Mouse (Mus musculus): ENCODE results near the gene Uxs1. TPM values are rescaled to one million over a fixed set of nuclear protein-coding genes. Genes with fewer than 3 reads are reported as not detected.
A peak's percentile ranks its signal among the peaks of the same experiment; 100 is the strongest.

Gene Uxs1
- polyA plus RNA-seq, 2 experiments: 10.1 to 10.9 TPM

- H3K27ac ChIP-seq: no peak overlapping the region
- no peak overlapping the region for H3K9ac ChIP-seq (replicated peaks)
- H3K27me3 ChIP-seq (ENCODE audit: control insufficient read depth, insufficient read depth, low read length): no peaks in the 10 kb centered on the region
- H3K4me3 ChIP-seq (ENCODE audit: insufficient read depth in 1 of 2, low read depth in 2 of 2, low read length in 2 of 2): no peak overlapping the region
- DNase-seq (ENCODE audit: low read depth in 3 of 3, low spot score in 3 of 3) (no peak), ATAC-seq (ENCODE audit: insufficient read depth) (no peak)
- TF ChIP-seq CTCF (IDR thresholded peaks at IDR 0.05; ENCODE audit: low read depth) (peak; percentile 47; the same call in 1 of the 2 replicates), EP300 (IDR thresholded peaks at IDR 0.05; ENCODE audit: low read depth) (no peak)
- no peaks in the 10 kb centered on the region for H3K9me3 ChIP-seq (ENCODE audit: control insufficient read depth, low read length)
- H3K4me2 ChIP-seq (ENCODE audit: low read depth): no peak overlapping the region
- no peaks in the 10 kb centered on the region for H3K4me1 ChIP-seq (replicated peaks; ENCODE audit: control insufficient read depth in 2 of 2, insufficient read depth in 2 of 2, low read length in 1 of 2)
- peaks cover 2% of the 10 kb centered on the region; the same call in 1 of the 2 replicates for H3K36me3 ChIP-seq (replicated peaks; ENCODE audit: control insufficient read depth, insufficient read depth, low read depth)
Observed at GRCm38 (mm10) chr1:43760085-43760484, 67.5 kb downstream of the Uxs1 start.

GRCm38 (mm10) chr1:43754448-43755312 is 72.9 kb downstream of the Uxs1 start:
- no peak for ATAC-seq (ENCODE audit: insufficient read depth)
- no peak for TF ChIP-seq EP300 (IDR thresholded peaks at IDR 0.05; ENCODE audit: low read depth)
- TF ChIP-seq CTCF (IDR thresholded peaks at IDR 0.05; ENCODE audit: low read depth): no peak
- WGBS (ENCODE audit: insufficient replicate concordance): 82% methylated on average over 8 of the region's 8 CpGs

GRCm38 (mm10) chr1:43738519-43738894 is 89.1 kb downstream of the Uxs1 start:
- DNase-seq (ENCODE audit: low read depth in 3 of 3, low spot score in 3 of 3) (no peak), ATAC-seq (ENCODE audit: insufficient read depth) (no peak)
- H3K27ac ChIP-seq: no peak overlapping the region
- H3K4me1 ChIP-seq (replicated peaks; ENCODE audit: control insufficient read depth in 2 of 2, insufficient read depth in 2 of 2, low read length in 1 of 2): no peaks in the 10 kb centered on the region
- no peak overlapping the region for H3K4me2 ChIP-seq (ENCODE audit: low read depth)
- WGBS (ENCODE audit: insufficient replicate concordance): 78% methylated on average over 10 of the region's 10 CpGs
- H3K27me3 ChIP-seq (ENCODE audit: control insufficient read depth, insufficient read depth, low read length): no peaks in the 10 kb centered on the region
- no peaks in the 10 kb centered on the region for H3K36me3 ChIP-seq (replicated peaks; ENCODE audit: control insufficient read depth, insufficient read depth, low read depth)
- H3K9me3 ChIP-seq (ENCODE audit: control insufficient read depth, low read length): no peaks in the 10 kb centered on the region
- TF ChIP-seq EP300 (IDR thresholded peaks at IDR 0.05; ENCODE audit: low read depth): no peak
- no peak for TF ChIP-seq CTCF (IDR thresholded peaks at IDR 0.05; ENCODE audit: low read depth)
- no peak overlapping the region for H3K9ac ChIP-seq (replicated peaks)
- H3K4me3 ChIP-seq (ENCODE audit: insufficient read depth in 1 of 2, low read depth in 2 of 2, low read length in 2 of 2): no peak overlapping the region

More at GRCm38 (mm10) chr1:43754448-43755312, 72.9 kb downstream of the Uxs1 start:
- Histone ChIP-seq H3K27me3 (ENCODE audit: control insufficient read depth, insufficient read depth, low read length) (no peaks in the 10 kb centered on the region), H3K4me3 (ENCODE audit: insufficient read depth in 1 of 2, low read depth in 2 of 2, low read length in 2 of 2) (no peak overlapping the region), H3K4me2 (ENCODE audit: low read depth) (no peak overlapping the region), H3K36me3 (replicated peaks; ENCODE audit: control insufficient read depth, insufficient read depth, low read depth) (peaks cover under 1% of the 10 kb centered on the region; the same call in 1 of the 2 replicates), H3K27ac (no peak overlapping the region), H3K9me3 (ENCODE audit: control insufficient read depth, low read length) (no peaks in the 10 kb centered on the region), H3K9ac (replicated peaks) (no peak overlapping the region), H3K4me1 (replicated peaks; ENCODE audit: control insufficient read depth in 2 of 2, insufficient read depth in 2 of 2, low read length in 1 of 2) (no peaks in the 10 kb centered on the region)
- no peak for DNase-seq (ENCODE audit: low read depth in 3 of 3, low spot score in 3 of 3)

- Histone ChIP-seq H3K36me3 (replicated peaks; ENCODE audit: control insufficient read depth, insufficient read depth, low read depth) (no peaks in the 10 kb centered on the region), H3K4me3 (ENCODE audit: insufficient read depth in 1 of 2, low read depth in 2 of 2, low read length in 2 of 2) (no peak overlapping the region), H3K27me3 (ENCODE audit: control insufficient read depth, insufficient read depth, low read length) (no peaks in the 10 kb centered on the region), H3K4me1 (replicated peaks; ENCODE audit: control insufficient read depth in 2 of 2, insufficient read depth in 2 of 2, low read length in 1 of 2) (no peaks in the 10 kb centered on the region), H3K4me2 (ENCODE audit: low read depth) (no peak overlapping the region), H3K27ac (no peak overlapping the region), H3K9ac (replicated peaks) (no peak overlapping the region), H3K9me3 (ENCODE audit: control insufficient read depth, low read length) (no peaks in the 10 kb centered on the region)
- no peak for ATAC-seq (ENCODE audit: insufficient read depth)
- 57% methylated on average over 7 of the region's 7 CpGs for WGBS (ENCODE audit: insufficient replicate concordance)
- DNase-seq (ENCODE audit: low read depth in 3 of 3, low spot score in 3 of 3): peak in 1 of 3 experiments; percentile 7
- TF ChIP-seq EP300 (IDR thresholded peaks at IDR 0.05; ENCODE audit: low read depth) (no peak), CTCF (IDR thresholded peaks at IDR 0.05; ENCODE audit: low read depth) (peak; percentile 61)
Observed at GRCm38 (mm10) chr1:43737812-43738518, 89.6 kb downstream of the Uxs1 start.

GRCm38 (mm10) chr1:43732657-43733056 is 94.9 kb downstream of the Uxs1 start:
- TF ChIP-seq EP300 (IDR thresholded peaks at IDR 0.05; ENCODE audit: low read depth) (no peak), CTCF (IDR thresholded peaks at IDR 0.05; ENCODE audit: low read depth) (no peak)
- ATAC-seq (ENCODE audit: insufficient read depth): no peak

More at GRCm38 (mm10) chr1:43732657-43733056, 94.9 kb downstream of the Uxs1 start:
- Histone ChIP-seq H3K9ac (replicated peaks) (no peak overlapping the region), H3K9me3 (ENCODE audit: control insufficient read depth, low read length) (no peaks in the 10 kb centered on the region), H3K4me3 (ENCODE audit: insufficient read depth in 1 of 2, low read depth in 2 of 2, low read length in 2 of 2) (no peak overlapping the region), H3K36me3 (replicated peaks; ENCODE audit: control insufficient read depth, insufficient read depth, low read depth) (no peaks in the 10 kb centered on the region), H3K27ac (no peak overlapping the region), H3K4me2 (ENCODE audit: low read depth) (no peak overlapping the region), H3K4me1 (replicated peaks; ENCODE audit: control insufficient read depth in 2 of 2, insufficient read depth in 2 of 2, low read length in 1 of 2) (no peaks in the 10 kb centered on the region), H3K27me3 (ENCODE audit: control insufficient read depth, insufficient read depth, low read length) (no peaks in the 10 kb centered on the region)
- DNase-seq (ENCODE audit: low read depth in 3 of 3, low spot score in 3 of 3): no peak
- WGBS (ENCODE audit: insufficient replicate concordance): 59% methylated on average over 1 of the region's 1 CpGs

Data from liver, embryonic 14.5 days (tissue).